Mouse (Mus musculus): ENCODE data around the gene Hist1h4m. TPM values are rescaled to one million over a fixed set of nuclear protein-coding genes. Genes with fewer than 3 reads are reported as not detected.
A peak's percentile ranks its signal among the peaks of the same experiment; 100 is the strongest.
"Not testable (repeated sequence)": the region's sequence is repeated elsewhere in the genome, so short reads cannot be mapped to it uniquely, and the experiment has no call there.

Hist1h4m gene
- total RNA-seq, 2 experiments from 2014 or later, result 67.9 to 3,050 TPM

GRCm38 (mm10) chr13:21810073-21810472 is 1.5 kb upstream of the Hist1h4m start, which contains the start of the genes Hist1h2bq and Hist1h2ao:
Gene Hist1h2bq (minus strand): TSS chr13:21810197.
Gene Hist1h2ao (plus strand): TSS chr13:21810465.
- peak; percentile 79 for ATAC-seq (ENCODE audit: poor library complexity, severe bottlenecking)

GRCm38 (mm10) chr13:21811074-21811473 is 472 bp upstream of the Hist1h4m start:
- ATAC-seq (ENCODE audit: poor library complexity, severe bottlenecking), result 0 out of 2 replicates have a peak, but pooled peaks have one; percentile 3

- ATAC-seq (ENCODE audit: poor library complexity, severe bottlenecking), result peak; percentile 31
These were observed 546 bp downstream of the Hist1h4m start for GRCm38 (mm10) chr13:21812092-21812491.

GRCm38 (mm10) chr13:21820082-21820890 is 8.7 kb downstream of the Hist1h4m start:
- ATAC-seq (ENCODE audit: poor library complexity, severe bottlenecking), result not testable (repeated sequence)

GRCm38 (mm10) chr13:21828511-21828910 is 17.0 kb downstream of the Hist1h4m start:
- ATAC-seq (ENCODE audit: poor library complexity, severe bottlenecking), result no peak

GRCm38 (mm10) chr13:21830344-21830743 is 18.8 kb downstream of the Hist1h4m start:
- no peak for ATAC-seq (ENCODE audit: poor library complexity, severe bottlenecking)

GRCm38 (mm10) chr13:21831418-21832394 is 20.2 kb downstream of the Hist1h4m start, which contains the start of gene Hist1h4n:
Gene Hist1h4n (minus strand): TSS chr13:21832196.
- peak; percentile 58 for ATAC-seq (ENCODE audit: poor library complexity, severe bottlenecking)

- peak; percentile 77 for ATAC-seq (ENCODE audit: poor library complexity, severe bottlenecking)
These were observed 21.9 kb downstream of the Hist1h4m start, which contains the start of the genes Hist1h2ap and Hist1h2br for GRCm38 (mm10) chr13:21833461-21833860. Gene Hist1h2ap (minus strand): TSS chr13:21833507. Gene Hist1h2br (plus strand): TSS chr13:21833743.

GRCm38 (mm10) chr13:21840508-21840907 is 29.0 kb downstream of the Hist1h4m start:
- peak; percentile 97 for ATAC-seq (ENCODE audit: poor library complexity, severe bottlenecking)

GRCm38 (mm10) chr13:21846356-21846755 is 34.8 kb downstream of the Hist1h4m start:
- peak; percentile 87 for ATAC-seq (ENCODE audit: poor library complexity, severe bottlenecking)

GRCm38 (mm10) chr13:21847883-21848282 is 36.3 kb downstream of the Hist1h4m start:
- ATAC-seq (ENCODE audit: poor library complexity, severe bottlenecking), result no peak

- ATAC-seq (ENCODE audit: poor library complexity, severe bottlenecking), result not testable (repeated sequence)
These were observed 39.1 kb downstream of the Hist1h4m start for GRCm38 (mm10) chr13:21850696-21851095.

- ATAC-seq (ENCODE audit: poor library complexity, severe bottlenecking), result peak; percentile 41
These were observed 40.8 kb downstream of the Hist1h4m start for GRCm38 (mm10) chr13:21852215-21852945.

- ATAC-seq (ENCODE audit: poor library complexity, severe bottlenecking), result peak; percentile 45; the same call in 1 of the 2 replicates
These were observed 43.6 kb downstream of the Hist1h4m start for GRCm38 (mm10) chr13:21855146-21855545.

- ATAC-seq (ENCODE audit: poor library complexity, severe bottlenecking), result no peak
These were observed 44.2 kb downstream of the Hist1h4m start for GRCm38 (mm10) chr13:21855698-21856162.

- ATAC-seq (ENCODE audit: poor library complexity, severe bottlenecking), result no peak
These were observed 50.1 kb downstream of the Hist1h4m start for GRCm38 (mm10) chr13:21861608-21862007.
